Mouse (Mus musculus): ENCODE measurements around the gene Ids. TPM values are rescaled to one million over a fixed set of nuclear protein-coding genes. Genes with fewer than 3 reads are reported as not detected.
"Not testable (repeated sequence)": the region's sequence is repeated elsewhere in the genome, so short reads cannot be mapped to it uniquely, and the experiment has no call there.

The Ids gene
- 153 and 189 TPM in 2 replicates for total RNA-seq (2014; rRNA removed)
- 20.8 and 25.1 TPM in 2 replicates for polyA plus RNA-seq (2015; fragmentation: Nextera tagmentation; extraction: Ambion mirVana)

DNA sequence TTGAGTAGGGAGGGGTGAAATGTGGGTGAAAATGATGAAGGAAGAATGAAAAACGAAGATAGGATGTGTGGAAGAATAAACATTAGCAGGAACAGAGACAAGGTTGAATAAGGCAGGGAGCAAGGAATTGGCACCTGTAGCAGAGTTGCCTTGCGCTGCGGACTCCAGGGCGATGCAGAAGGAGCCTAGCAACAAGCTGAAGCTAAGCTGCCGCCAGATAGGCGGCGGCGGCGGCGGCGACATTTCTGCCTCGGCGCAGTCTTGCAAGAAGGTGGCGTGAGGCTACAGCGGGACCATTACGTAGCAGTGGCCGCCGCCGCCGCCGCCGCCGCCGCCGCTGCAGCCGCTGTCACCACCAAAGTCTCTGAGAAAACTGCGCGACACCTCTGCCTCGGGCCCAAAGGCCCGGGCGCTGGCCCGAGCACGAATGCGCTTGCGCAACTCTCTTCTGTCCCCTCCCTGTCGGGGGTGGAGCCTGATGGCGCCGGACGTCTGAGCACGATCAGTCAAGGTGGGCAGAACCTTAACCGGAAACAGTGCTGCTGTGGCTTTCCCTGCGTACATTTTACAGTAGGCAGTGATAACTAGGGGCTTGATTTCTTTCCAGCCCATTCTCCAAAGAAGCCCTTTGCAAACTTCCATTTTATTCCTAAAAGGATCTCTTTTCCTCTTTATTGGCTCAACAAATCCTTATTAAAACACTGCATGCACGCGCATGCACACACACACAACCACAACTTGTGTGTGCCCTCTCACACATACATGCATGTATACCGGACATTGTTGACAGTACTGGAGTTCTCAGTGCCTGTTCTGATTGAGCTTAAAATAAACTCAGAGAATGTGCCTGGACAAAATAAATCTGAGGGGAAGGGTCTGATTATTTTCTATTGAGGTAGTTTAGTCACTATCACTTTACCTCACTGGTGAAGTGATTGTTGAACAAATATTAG lies at the start of gene Ids:
Gene Ids (minus strand): TSS at position 424 of the 953 bp plus-strand sequence.
- peak; percentile 93 for ATAC-seq (ENCODE audit: low FRiP score)
- H3K4me2 ChIP-seq (ENCODE audit: low read depth, low read length, poor library complexity, severe bottlenecking), result peak within 1 kb of the TSS; percentile 53
- WGBS, result 28% methylated on average over 35 of the region's 45 CpGs

DNA sequence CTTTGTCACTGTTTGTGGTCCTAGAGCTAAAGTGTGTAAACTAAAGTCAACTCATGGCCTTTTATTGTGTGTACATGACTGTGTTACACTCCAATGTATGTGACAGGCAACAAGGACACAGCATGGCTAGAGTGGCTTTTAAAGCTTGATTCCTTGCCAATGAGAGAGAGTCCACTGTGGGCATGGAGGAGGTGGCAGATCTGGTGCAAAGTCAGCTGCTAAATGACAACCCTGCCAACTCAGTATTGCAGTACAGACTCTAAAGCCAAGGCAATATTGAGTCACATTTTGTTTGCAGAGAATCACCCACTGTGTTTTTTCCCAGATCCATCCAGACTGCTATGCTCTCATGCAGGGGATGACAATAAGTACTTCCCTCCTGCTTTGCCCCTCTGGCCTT lies 27.8 kb upstream of the Ids start:
- H3K4me1 ChIP-seq (ENCODE audit: insufficient read depth, low read length); H3K27me3 ChIP-seq (ENCODE audit: insufficient read depth, low read length); H3K27ac ChIP-seq (ENCODE audit: low read depth, low read length); H3K9me3 ChIP-seq (ENCODE audit: low read length); ATAC-seq (ENCODE audit: low FRiP score); DNase-seq (ENCODE audit: low spot score); H3K4me3 ChIP-seq (ENCODE audit: low read depth, low read length); H3K36me3 ChIP-seq (ENCODE audit: insufficient read depth, low read length); H3K4me2 ChIP-seq (ENCODE audit: low read depth, low read length, poor library complexity, severe bottlenecking); H3K9ac ChIP-seq (replicated peaks; ENCODE audit: low read length, poor library complexity, severe bottlenecking): not testable (repeated sequence)

More for the DNA sequence above, at the start of gene Ids:
- no peaks in the 10 kb centered on the region for H3K27me3 ChIP-seq (ENCODE audit: insufficient read depth, low read length)
- H3K4me3 ChIP-seq (ENCODE audit: low read depth, low read length), result peak within 1 kb of the TSS; percentile 50
- no peaks in the 10 kb centered on the region for H3K9me3 ChIP-seq (ENCODE audit: low read length)
- TF ChIP-seq CTCF (IDR thresholded peaks at IDR 0.05), result no peak
- no peaks in the 10 kb centered on the region for H3K4me1 ChIP-seq (ENCODE audit: insufficient read depth, low read length)
- H3K36me3 ChIP-seq (ENCODE audit: insufficient read depth, low read length), result no peaks in the 10 kb centered on the region; the same call in 1 of the 2 replicates
- peak within 1 kb of the TSS; percentile 65 for H3K9ac ChIP-seq (replicated peaks; ENCODE audit: low read length, poor library complexity, severe bottlenecking)
- H3K27ac ChIP-seq (ENCODE audit: low read depth, low read length), result peak within 1 kb of the TSS; percentile 77
- DNase-seq (ENCODE audit: low spot score), result peak; percentile 93

DNA sequence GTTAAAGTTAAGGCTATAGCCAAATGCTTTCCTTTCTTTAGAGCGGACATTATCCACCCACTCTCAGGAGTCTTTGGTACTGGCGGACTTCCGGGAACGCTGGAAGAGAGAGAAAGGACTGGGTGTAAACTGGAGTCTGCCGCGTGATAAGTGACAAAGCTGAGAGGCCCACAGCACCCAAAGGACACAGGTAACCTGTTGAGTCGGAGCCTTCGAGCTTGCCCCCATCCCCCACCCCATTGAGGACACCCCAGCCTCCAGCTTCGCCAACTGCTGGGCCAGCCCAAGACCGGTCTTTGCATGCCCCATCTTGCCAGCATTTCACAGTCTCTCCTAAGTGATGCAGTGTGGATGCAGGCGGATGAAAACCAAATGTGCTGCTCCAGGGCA lies 21.1 kb upstream of the Ids start:
- WGBS, result 17% methylated on average over 11 of the region's 11 CpGs
- no peaks in the 10 kb centered on the region for H3K9me3 ChIP-seq (ENCODE audit: low read length)
- DNase-seq (ENCODE audit: low spot score) (no peak), ATAC-seq (ENCODE audit: low FRiP score) (peak; percentile 52; the same call in 1 of the 2 replicates)
- no peaks in the 10 kb centered on the region for H3K4me1 ChIP-seq (ENCODE audit: insufficient read depth, low read length)
- peak overlapping the region; percentile 57 for H3K9ac ChIP-seq (replicated peaks; ENCODE audit: low read length, poor library complexity, severe bottlenecking)
- no peak for TF ChIP-seq CTCF (IDR thresholded peaks at IDR 0.05)
- H3K4me2 ChIP-seq (ENCODE audit: low read depth, low read length, poor library complexity, severe bottlenecking), result peak overlapping the region; percentile 54
- no peaks in the 10 kb centered on the region for H3K36me3 ChIP-seq (ENCODE audit: insufficient read depth, low read length)
- H3K27ac ChIP-seq (ENCODE audit: low read depth, low read length), result peak overlapping the region; percentile 75
- H3K27me3 ChIP-seq (ENCODE audit: insufficient read depth, low read length), result no peaks in the 10 kb centered on the region
- H3K4me3 ChIP-seq (ENCODE audit: low read depth, low read length), result peak overlapping the region; percentile 43

DNA sequence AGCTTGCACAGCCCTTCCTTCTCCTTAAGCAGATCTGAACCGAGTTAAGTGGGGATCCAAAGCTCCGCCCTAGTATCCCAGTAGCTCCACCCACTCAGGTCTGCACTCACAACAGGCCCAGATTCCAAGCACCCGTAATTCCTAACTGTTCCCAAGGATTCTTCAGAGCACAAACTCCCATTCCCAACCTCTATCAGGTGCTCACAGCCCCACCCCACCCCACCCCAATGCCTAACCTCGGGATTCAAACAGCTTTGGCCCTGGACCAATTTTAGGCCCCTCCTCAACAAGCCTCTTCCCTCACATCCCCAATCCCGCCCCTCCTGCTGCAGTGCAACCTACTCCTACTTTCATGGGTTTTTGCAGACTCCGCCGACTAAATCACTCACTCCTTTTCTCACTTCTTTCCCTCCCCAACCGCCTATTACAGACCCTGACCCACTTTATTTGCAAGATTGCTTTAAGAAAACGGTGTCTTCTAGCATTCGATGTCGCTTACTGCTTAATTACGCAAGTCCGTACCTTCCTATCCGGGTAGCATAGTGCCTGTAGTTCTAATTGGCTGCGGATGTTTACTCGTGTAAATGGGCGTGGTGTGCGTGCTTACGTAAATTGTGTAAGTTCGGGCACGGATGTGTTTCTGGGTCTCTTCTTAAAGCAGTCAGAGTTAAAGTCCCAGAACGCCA lies 20.5 kb upstream of the Ids start, which contains the start of gene 1110012L19Rik:
Gene 1110012L19Rik (plus strand): TSS at position 602 of the 686 bp plus-strand sequence.
- Histone ChIP-seq H3K27me3 (ENCODE audit: insufficient read depth, low read length) (no peaks in the 10 kb centered on the region), H3K27ac (ENCODE audit: low read depth, low read length) (peak within 1 kb of the TSS; percentile 75), H3K9me3 (ENCODE audit: low read length) (no peaks in the 10 kb centered on the region), H3K36me3 (ENCODE audit: insufficient read depth, low read length) (no peaks in the 10 kb centered on the region), H3K4me1 (ENCODE audit: insufficient read depth, low read length) (no peaks in the 10 kb centered on the region), H3K9ac (replicated peaks; ENCODE audit: low read length, poor library complexity, severe bottlenecking) (peak within 1 kb of the TSS; percentile 57), H3K4me3 (ENCODE audit: low read depth, low read length) (peak within 1 kb of the TSS; percentile 43), H3K4me2 (ENCODE audit: low read depth, low read length, poor library complexity, severe bottlenecking) (peak within 1 kb of the TSS; percentile 54)
- DNase-seq (ENCODE audit: low spot score) (peak; percentile 92), ATAC-seq (ENCODE audit: low FRiP score) (peak; percentile 96)
- WGBS, result 17% methylated on average over 22 of the region's 22 CpGs
- no peak for TF ChIP-seq CTCF (IDR thresholded peaks at IDR 0.05)

DNA sequence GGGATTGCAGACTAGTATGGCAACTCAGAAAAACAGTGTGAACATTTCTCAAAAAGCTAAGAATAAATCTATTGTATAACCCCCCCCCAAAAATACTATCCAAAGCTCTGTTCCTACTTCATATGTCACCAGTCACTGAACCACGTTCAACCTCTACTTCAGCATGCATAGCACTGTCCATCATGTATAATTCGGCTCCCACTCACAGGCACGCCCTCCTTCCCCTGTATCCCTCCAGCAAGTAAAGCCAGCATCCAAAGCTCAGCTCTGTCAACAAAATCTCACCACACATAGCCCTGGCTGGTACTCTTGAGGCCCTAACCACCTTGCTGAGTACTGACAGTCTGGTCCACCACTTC lies 20.0 kb upstream of the Ids start:
- Histone ChIP-seq H3K4me2 (ENCODE audit: low read depth, low read length, poor library complexity, severe bottlenecking) (peak overlapping the region; percentile 54), H3K4me1 (ENCODE audit: insufficient read depth, low read length) (no peaks in the 10 kb centered on the region), H3K36me3 (ENCODE audit: insufficient read depth, low read length) (no peaks in the 10 kb centered on the region), H3K4me3 (ENCODE audit: low read depth, low read length) (peak overlapping the region; percentile 43), H3K27me3 (ENCODE audit: insufficient read depth, low read length) (no peaks in the 10 kb centered on the region), H3K27ac (ENCODE audit: low read depth, low read length) (peak overlapping the region; percentile 75; the same call in 1 of the 2 replicates), H3K9ac (replicated peaks; ENCODE audit: low read length, poor library complexity, severe bottlenecking) (peak overlapping the region; percentile 46; the same call in 1 of the 2 replicates), H3K9me3 (ENCODE audit: low read length) (no peaks in the 10 kb centered on the region)
- no peak for DNase-seq (ENCODE audit: low spot score)
- no peak for TF ChIP-seq CTCF (IDR thresholded peaks at IDR 0.05)
- peak; percentile 41 for ATAC-seq (ENCODE audit: low FRiP score)
- 51% methylated on average over 3 of the region's 3 CpGs for WGBS
